Mouse (Mus musculus) inflammation-experienced regulatory T-cells, adult 6 months (primary cell): ENCODE data around the gene Fut9. TPM values are rescaled to one million over a fixed set of nuclear protein-coding genes. Genes with fewer than 3 reads are reported as not detected.

Source experiments
- ATAC-seq: one replicate; pipeline ENCODE4 v1.8.0; 2017
- polyA plus RNA-seq, 3 experiments: library from polyadenylated mRNA; unstranded; fragments of 100-300 nt; shearing (Covaris generic); gene quantifications; one replicate each; pipeline ENCODE4 v1.2.1; 2017

The Fut9 gene
- polyA plus RNA-seq, 3 experiments from 2014 or later, result not detected

DNA sequence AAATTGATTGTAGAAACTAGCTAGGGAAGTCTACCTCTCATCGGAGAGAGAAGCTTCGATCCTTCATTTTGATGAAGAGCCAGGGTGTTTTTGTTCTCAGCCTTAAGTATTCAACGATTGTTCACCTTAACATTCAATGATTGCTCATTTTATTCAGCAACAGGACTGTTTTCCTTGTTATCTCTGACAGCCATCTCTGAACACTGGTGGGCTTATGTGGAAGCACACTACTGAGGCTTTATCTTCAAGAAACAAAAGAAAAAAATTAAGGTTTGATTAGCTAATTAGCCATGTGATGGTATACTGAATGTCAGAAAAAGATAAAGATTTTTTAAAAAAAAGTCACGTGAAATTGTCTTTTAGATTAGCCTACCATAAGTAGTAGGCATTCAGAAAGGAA, 158.1 kb downstream of the Fut9 start:
- ATAC-seq, result no peak

DNA sequence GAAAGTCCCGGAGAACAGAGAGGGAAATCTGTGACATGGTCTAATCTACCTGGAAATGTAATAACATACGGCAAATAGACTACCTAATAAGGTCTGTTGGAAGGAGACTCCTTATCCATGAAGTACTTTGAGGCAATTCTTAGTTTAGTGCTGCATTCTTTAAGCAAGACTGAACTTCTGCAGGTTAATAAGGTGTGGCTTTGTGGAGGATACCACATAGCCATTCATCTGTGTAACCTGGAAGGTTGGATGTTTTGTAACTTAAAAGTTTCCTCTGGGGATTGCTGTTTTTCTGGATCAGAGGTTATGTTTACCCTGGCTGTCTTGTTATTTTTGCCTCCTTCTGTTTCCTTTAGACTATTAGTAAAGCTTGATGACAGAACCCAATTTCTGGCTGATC, 166.8 kb downstream of the Fut9 start:
- no peak for ATAC-seq

DNA sequence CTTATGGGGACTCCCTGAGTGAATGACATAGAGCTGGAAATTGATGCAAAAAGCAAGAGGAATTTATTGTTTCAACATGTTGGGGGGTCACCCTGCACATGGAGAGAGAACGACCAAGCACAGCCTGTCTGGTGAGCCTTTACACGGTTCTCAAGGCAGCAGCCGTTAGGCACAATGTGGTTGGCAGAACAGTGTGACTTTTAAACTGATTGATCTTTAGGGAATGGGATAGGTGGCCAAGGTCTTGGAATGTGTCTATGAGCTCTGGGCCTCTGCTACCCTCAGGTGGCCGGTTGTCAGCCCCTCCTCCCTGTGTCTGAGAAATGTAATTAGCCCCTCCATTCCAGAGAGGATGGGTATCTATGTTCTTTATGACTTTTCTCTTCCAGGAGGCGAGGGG, 171.9 kb downstream of the Fut9 start:
- no peak for ATAC-seq

DNA sequence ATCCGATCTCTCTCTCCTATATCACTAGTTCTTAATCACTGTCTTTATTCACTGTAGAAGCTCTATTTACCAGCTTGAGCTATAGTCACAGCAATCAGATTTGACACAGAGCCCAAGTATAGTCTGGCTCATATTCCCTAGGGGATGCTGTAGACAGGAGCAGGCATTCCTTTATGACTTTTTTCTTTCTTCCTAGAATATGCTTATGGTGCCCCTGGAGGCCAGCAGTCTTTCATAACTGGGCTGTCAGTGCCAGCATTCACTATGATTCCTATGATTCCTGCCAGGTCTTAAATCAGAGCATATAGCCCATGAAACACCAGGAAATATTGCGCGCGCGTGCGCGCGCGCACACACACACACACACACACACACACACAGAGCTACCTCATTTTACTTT, 172.6 kb downstream of the Fut9 start:
- no peak for ATAC-seq

DNA sequence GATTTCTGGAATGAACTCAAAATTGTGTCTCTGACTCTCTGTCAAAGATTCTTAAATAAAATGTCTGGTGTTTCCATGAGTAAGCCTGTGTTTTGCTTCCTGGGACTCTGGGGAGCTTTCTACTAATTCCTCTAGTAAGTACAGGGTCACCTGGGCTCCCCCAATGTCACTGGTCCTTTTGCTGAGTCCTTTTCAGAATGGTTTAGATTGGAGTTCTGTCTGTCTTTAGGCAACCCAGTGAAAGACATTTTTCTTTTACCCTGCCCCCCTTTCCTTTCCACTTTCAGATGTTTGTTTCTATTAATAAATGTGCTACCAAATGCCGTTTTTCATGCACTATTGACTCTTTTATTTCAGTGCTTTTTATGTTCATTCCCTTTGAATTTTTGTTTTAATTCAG, 173.0 kb downstream of the Fut9 start:
- ATAC-seq, result no peak

DNA sequence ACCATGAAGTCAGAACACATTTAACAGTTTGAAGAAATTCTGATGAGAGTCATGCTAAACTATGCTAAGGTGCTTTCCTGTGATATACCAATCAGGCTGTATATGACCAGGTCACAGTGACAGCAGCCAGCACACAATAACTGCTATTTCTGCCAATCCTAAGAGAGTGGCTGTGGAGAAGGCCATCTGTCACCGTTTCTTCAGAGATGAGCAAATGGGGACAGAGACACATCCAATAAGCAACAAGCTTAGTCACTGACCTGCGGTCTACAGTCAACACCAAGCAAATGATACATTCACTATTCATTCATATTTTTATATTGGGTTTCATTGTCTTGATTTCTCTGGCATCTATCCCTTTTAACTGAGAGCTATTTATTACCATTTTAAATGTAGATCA, 176.9 kb downstream of the Fut9 start:
- ATAC-seq, result no peak

DNA sequence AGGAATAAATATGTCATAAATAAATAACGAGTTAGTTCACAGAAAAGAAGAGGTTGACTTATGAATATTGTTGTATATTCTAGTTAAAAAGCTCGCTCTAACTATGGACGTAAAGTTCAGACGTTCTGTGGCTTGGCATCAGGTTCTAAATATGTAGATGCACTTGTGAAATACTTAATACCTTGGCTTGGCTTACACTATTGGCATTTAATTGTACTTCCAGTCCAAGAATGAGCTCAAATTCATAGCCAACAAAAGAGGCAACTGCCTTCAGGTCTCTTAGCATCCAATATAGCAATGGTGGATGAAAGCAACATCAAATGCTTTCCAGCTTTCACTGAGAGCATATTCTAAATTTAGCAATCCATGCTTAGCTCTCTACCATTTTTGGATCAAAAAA, 182.7 kb downstream of the Fut9 start:
- no peak for ATAC-seq

DNA sequence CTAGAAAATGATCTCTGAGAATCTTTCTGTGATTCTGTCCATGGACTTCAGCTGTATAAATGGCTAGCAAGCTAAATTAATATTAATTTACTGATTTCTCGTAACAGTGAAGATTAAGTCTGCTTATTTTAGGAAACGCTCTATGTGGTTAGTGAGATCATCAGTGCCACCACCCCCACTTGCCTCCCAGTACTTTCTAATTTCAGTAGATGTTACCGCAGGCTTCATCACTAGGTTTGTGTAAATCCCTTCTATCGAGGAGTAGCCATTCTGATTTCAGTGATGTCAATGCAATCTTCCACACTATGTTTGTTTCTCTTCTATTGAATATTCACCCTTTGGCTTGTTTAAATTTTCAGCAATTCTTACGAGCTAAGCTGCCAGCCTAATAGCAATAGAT, 186.6 kb downstream of the Fut9 start:
- ATAC-seq, result no peak

DNA sequence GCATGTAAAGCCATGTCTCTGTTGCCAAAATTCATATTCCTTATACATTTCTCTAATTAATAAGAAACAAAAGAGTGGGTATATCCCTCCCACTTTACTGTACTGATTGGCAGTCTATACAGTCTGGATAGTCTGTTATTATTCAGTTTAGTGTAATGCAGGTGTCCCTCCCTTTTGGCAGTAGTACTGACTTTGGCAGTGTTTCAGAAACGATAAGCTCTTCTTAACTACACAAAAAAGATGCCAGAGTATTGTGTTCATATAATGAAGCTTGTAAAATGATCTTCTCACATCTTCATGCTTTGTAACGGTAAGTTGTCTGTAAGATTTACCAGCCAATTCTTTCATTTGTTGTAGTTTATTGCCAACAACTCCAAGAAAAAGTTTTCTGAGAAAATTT, 189.6 kb downstream of the Fut9 start:
- ATAC-seq, result no peak

DNA sequence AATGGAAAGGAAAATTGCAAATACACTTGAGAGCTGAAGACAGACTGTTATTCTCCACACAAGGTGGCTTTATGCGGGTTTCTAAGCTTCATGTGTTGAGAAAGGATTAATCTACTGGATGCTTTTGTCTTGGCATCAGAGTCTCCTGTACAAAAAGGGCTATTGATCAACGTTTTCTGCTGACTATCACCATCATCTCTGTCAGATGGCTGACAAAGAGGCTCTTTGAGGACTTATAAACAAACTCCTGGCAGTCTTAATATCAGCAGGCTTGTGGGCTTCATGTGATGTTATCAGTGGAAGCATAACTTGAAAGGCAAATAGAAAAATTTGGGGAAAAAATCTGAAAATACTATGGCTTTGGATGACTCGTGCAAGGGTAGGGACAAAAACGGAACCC, 206.8 kb downstream of the Fut9 start:
- no peak for ATAC-seq
